In genomic region chrX:57521117-57522095, GRCm38 (mm10) we compare ENCODE assay signal across 11 mouse cellular contexts. TPM values are rescaled to one million over a fixed set of nuclear protein-coding genes. Genes with fewer than 3 reads are reported as not detected.
DNase-seq lines count a peak whose midpoint lies in the region; ATAC-seq lines count a peak whose summit lies in the region.
"Had no signal": no experiment of that assay in that cellular context is flagged by ENCODE, and none has a peak within 500 bp of the region (broad histone marks: within the 10 kb centered on the region; RNA-seq: fewer than 3 reads in every experiment).

No protein-coding gene starts in this region.

- peak overlapping the region; percentile 45 for H3K4me2 ChIP-seq in hindbrain, embryonic 14.5 days (replicated peaks)
- H3K4me2 ChIP-seq in neural tube, embryonic 12.5 days (replicated peaks), result peak overlapping the region; percentile 50

- DNase-seq in kidney, postnatal 4 days, result peak; percentile 12 to 20
- DNase-seq in kidney, adult 18-20 months, result no peak
- peak; percentile 37 for DNase-seq in embryo, embryonic 11 days
- DNase-seq in hindbrain, embryonic 14.5 days (ENCODE audit: low spot score), result no peak
- no peak for DNase-seq in frontal cortex, adult 2 months (ENCODE audit: extremely low spot score in 1 of 2, low spot score in 1 of 2)
- no peak for DNase-seq in gastrocnemius, postnatal 10 days
- DNase-seq: kidney, adult 9 months had no signal

- H3K4me3 ChIP-seq in hindbrain, embryonic 14.5 days (replicated peaks; ENCODE audit: low read length), result peak overlapping the region; percentile 22
- no peak overlapping the region for H3K4me3 ChIP-seq in neural tube, embryonic 12.5 days

- 0 out of 2 replicates have a peak, but pooled peaks have one; percentile 27 for ATAC-seq in hindbrain, embryonic 14.5 days (ENCODE audit: low FRiP score)
- peak; percentile 63; the same call in 1 of the 2 replicates for ATAC-seq in neural tube, embryonic 12.5 days (ENCODE audit: low FRiP score, low read depth)
- no peak for ATAC-seq in granulocyte monocyte progenitor cell, adult 5-6 weeks (replicated peaks; ENCODE audit: poor library complexity, severe bottlenecking)

- H3K36me3 ChIP-seq in hindbrain, embryonic 14.5 days (replicated peaks; ENCODE audit: control insufficient read depth, insufficient read depth), result no peaks in the 10 kb centered on the region
- no peaks in the 10 kb centered on the region for H3K36me3 ChIP-seq in neural tube, embryonic 12.5 days

- no peaks in the 10 kb centered on the region for H3K4me1 ChIP-seq in hindbrain, embryonic 14.5 days (replicated peaks; ENCODE audit: control insufficient read depth, insufficient read depth, low read length)
- no peaks in the 10 kb centered on the region for H3K4me1 ChIP-seq in neural tube, embryonic 12.5 days

- H3K9ac ChIP-seq in hindbrain, embryonic 14.5 days, result no peak overlapping the region
- H3K9ac ChIP-seq in neural tube, embryonic 12.5 days, result no peak overlapping the region

- no peaks in the 10 kb centered on the region for H3K27me3 ChIP-seq in hindbrain, embryonic 14.5 days (ENCODE audit: control insufficient read depth, insufficient read depth, low read length)
- H3K27me3 ChIP-seq in neural tube, embryonic 12.5 days (replicated peaks), result no peaks in the 10 kb centered on the region

- 32% methylated on average over 27 of the region's 28 CpGs for WGBS in hindbrain, embryonic 14.5 days
- 40% methylated on average over 28 of the region's 28 CpGs for WGBS in neural tube, embryonic 12.5 days

- H3K27ac ChIP-seq in hindbrain, embryonic 14.5 days, result no peak overlapping the region; the same call in 1 of the 2 replicates
- no peak overlapping the region for H3K27ac ChIP-seq in neural tube, embryonic 12.5 days
- H3K27ac ChIP-seq: macrophage had no signal

- no peaks in the 10 kb centered on the region for H3K9me3 ChIP-seq in hindbrain, embryonic 14.5 days (ENCODE audit: control insufficient read depth, low read length)
- H3K9me3 ChIP-seq in neural tube, embryonic 12.5 days, result no peaks in the 10 kb centered on the region

RNA-seq across cellular contexts. Expression of gene Gpr101, which starts 17.8 kb away (rescaled TPM):
- polyA plus RNA-seq in hindbrain, embryonic 14.5 days (2014; fragmentation: Nextera tagmentation; extraction: Ambion mirVana), result 0.63 and 1.0 TPM in 2 replicates
- polyA plus RNA-seq in neural tube, embryonic 12.5 days (2016; fragmentation: Nextera tagmentation; extraction: Ambion mirVana), result not detected in 2 replicates
- polyA plus RNA-seq in frontal cortex, adult 2 months (2012; rRNA removed), result 0.74 TPM in 2 replicates
- total RNA-seq in gastrocnemius, postnatal 10 days (2021), result not detected
- total RNA-seq in granulocyte monocyte progenitor cell, adult 5-6 weeks (2014; fragmentation: Nextera tagmentation), result not detected in 2 replicates
- not detected in 2 replicates for total RNA-seq in granulocyte monocyte progenitor cell, adult 5-6 weeks (2017)
- polyA plus RNA-seq: embryonic facial prominence, embryonic 14.5 days; macrophage had no signal

Comparison
In these comparisons a context has a peak if more than half of its experiments do, and no peak if none do; other contexts are left out.
1. DNase-seq: peak in kidney, postnatal 4 days (2 of 2) and embryo, embryonic 11 days (single experiment); none in kidney, adult 18-20 months (single experiment), hindbrain, embryonic 14.5 days (single experiment), frontal cortex, adult 2 months (0 of 2) and gastrocnemius, postnatal 10 days (single experiment).